Mouse (Mus musculus) cerebellum, postnatal 14 days (tissue): ENCODE data around the gene Tead1.

Experiments
- DNase-seq, 2 experiments: peaks; one replicate each; pipeline ENCODE4 v3.0.0; 2021; ENCODE audit warnings: mixed read lengths in 2 of 2

Gene Tead1

DNA sequence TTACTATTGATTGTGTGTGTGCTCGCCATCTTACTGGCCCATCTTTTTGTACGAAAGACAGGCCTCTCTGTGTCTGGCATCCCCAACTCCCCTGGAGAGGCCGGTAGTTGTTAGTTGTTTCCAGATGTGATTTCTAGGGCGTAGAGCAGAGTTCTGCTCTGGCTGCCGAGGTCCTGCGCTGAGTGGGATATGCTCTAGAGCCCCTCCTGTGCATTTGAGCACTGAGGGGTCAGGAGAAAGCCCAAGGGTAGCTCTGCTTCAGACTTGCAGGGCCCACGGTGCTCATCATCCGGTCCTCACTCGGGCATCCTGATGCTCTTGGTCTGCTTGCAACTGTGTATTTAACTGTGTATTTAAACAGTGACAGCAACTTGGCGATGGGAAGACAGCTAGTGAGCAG is 7.5 kb downstream of the Tead1 start:
- DNase-seq: no peak

- DNase-seq: no peak
These were observed 9.4 kb downstream of the Tead1 start for GRCm38 (mm10) chr7:112688425-112689001.

- peak in 1 of 2 experiments; percentile 34 for DNase-seq
These were observed 12.0 kb downstream of the Tead1 start for GRCm38 (mm10) chr7:112690836-112691781.

- DNase-seq: no peak
These were observed 14.4 kb downstream of the Tead1 start for GRCm38 (mm10) chr7:112693566-112693965.

- DNase-seq: no peak
These were observed 17.7 kb downstream of the Tead1 start for GRCm38 (mm10) chr7:112696777-112697161.

GRCm38 (mm10) chr7:112697162-112697841 is 18.2 kb downstream of the Tead1 start:
- peak; percentile 33 to 50 for DNase-seq

DNA sequence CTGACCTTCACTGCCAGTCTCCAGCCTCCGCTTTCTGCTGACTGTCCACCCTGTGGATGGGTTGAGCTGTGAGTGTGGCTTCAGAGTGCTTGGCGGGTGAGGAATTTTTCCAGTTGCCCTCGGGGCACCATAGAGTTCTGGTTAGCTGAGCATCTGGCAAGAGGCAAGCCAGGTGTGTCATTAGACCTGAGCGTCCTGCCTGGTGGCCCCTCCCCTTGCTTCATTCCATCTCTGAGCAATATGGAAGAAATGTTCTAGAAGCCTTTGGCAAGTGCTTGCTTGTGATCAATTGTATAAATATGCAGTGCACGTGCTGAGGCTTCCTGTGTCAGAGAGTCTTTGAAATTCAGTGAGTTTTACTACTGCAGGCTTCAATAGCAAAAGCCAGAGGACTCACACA is 21.0 kb downstream of the Tead1 start:
- DNase-seq: no peak

DNA sequence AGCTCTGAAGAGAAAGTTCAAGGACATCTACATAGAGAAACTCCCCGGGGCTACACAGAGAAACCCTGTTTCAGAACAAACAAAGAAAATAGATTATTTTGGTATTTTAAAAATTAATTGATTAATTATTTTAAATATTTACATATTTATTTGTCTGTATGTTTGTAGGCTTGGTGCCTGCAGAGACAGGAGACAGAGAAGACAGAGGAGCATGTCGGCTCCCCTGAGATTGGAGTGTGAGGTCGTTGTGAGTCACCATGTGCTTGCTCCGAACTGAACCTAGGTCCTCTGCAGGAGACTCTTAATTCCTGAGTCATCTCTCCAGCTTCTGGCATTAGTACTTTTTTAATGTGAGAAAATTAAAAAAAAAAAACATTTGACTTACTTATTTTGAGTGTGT is 24.2 kb downstream of the Tead1 start:
- no peak for DNase-seq

GRCm38 (mm10) chr7:112705870-112706269 is 26.8 kb downstream of the Tead1 start:
- DNase-seq: no peak

GRCm38 (mm10) chr7:112706756-112707155 is 27.6 kb downstream of the Tead1 start:
- no peak for DNase-seq

GRCm38 (mm10) chr7:112710409-112711107 is 31.4 kb downstream of the Tead1 start:
- peak in 1 of 2 experiments; percentile 26 for DNase-seq

DNA sequence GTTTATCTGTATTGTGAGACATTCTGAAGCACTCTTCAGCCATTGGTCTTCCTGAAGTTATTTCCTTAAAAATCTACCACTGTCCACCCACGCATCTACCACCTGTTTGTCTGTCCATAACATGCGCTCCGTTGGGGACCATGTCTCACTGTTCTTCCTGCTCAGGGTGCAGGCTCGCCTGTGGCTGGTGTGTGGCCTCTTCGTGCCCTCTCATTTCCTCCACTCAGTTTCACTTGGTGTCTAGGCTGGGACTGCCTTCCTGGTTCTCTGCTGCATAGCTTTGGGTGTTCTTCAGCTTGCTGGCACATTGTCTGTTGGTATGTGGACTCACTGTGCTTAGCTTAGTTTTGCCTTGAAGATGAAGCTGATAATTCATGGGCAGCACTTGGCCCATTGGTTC is 32.9 kb downstream of the Tead1 start:
- no peak for DNase-seq

- DNase-seq: peak in 1 of 2 experiments; percentile 27
These were observed 34.4 kb downstream of the Tead1 start for GRCm38 (mm10) chr7:112713509-112713908.

GRCm38 (mm10) chr7:112714783-112715182 is 35.7 kb downstream of the Tead1 start:
- no peak for DNase-seq

- DNase-seq: peak in 1 of 2 experiments; percentile 23
These were observed 37.6 kb downstream of the Tead1 start for GRCm38 (mm10) chr7:112716701-112717100.

DNA sequence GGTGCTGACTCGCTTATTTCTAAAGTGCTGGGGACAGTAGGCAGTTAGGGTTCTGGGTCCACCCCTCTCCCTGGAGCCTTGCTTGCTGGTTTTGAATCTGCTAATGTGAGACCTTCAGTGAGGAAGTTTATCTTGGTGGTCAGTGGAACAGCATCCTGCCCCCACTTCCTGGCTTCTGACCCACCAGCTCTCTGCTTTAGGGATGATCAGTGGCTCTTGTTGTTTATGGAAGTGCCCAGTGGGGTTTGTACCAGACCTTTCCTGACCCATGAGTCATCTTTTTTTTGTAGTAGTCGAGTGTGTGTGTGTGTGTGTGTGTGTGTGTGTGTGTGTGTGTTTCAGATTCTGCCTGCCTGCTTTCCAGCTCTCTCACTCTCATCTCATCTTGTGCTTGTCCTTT is 38.6 kb downstream of the Tead1 start:
- no peak for DNase-seq

- DNase-seq: no peak
These were observed 40.5 kb downstream of the Tead1 start for GRCm38 (mm10) chr7:112719394-112720142.

DNA sequence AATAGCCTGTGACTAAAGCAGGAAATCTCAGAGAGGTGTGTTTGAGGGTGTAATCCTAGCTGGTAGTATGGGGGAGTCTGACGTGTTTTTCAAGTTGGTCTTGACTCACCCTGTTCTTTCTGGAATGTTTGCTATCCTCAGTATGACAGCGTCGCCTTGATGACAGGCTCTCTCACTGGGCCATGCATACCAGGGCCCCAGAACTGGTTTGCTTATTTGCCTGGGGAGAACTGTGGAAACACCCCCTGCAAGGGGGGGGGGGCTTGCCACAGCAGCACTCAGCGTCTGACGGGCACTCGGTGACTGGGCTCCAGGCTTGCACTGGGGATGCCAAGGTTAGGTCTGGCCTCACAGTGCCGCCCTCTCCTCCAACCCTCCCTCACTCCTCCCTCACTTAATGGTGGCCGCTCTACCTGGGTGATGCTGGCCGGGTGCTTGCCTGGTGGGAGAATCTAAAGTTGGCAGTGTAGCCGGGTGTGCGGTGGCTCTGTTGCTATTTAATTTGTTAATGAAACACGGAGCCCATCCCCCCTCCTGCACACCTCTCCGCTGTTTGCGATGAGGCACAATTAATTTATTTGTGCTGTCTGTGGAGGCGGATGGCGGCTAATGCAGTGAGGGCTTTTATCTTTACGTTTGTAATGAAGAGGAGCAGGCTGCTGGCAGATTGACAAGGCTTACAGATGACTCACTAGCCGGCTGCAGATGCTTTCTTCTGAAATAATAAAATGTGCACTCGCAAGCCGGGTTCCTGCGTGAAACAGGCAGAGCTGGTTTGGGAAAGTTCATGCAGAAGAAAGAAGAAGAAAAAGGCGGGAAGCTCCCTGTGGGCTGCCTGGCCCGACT is 41.2 kb downstream of the Tead1 start:
- DNase-seq: peak; percentile 45 to 50

- DNase-seq: no peak
These were observed 41.8 kb downstream of the Tead1 start for GRCm38 (mm10) chr7:112720989-112721337.

- no peak for DNase-seq
These were observed 42.7 kb downstream of the Tead1 start for GRCm38 (mm10) chr7:112721859-112722258.

DNA sequence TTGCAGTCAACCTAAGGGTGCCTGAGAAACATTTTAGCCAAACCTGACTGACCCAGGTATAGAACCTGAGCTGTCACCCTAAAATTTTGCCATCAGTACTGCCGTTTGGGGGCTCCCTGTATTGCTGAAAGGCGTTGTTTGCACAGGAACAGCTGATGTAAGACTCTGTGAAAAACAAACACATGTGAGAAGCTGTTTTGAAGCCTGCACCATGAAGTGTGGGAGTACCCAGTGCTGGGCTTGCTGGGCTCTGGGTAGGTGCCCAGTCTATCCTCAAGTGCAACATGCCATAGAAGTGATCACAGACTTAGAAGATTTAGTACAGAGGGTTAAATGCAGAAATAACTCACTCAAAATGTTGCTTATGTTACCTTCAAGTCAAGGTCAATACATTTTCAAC is 49.3 kb downstream of the Tead1 start:
- no peak for DNase-seq
